Mouse (Mus musculus) ovary, adult 18-20 months (tissue): ENCODE results near the gene Slc35f6.
"Not testable (repeated sequence)": the region's sequence is repeated elsewhere in the genome, so short reads cannot be mapped to it uniquely, and the experiment has no call there.

Source experiments
- DNase-seq: peaks from one replicate; pipeline ENCODE4 v3.0.0; 2022; ENCODE audit warnings: low spot score, mixed read lengths

Gene Slc35f6

DNA sequence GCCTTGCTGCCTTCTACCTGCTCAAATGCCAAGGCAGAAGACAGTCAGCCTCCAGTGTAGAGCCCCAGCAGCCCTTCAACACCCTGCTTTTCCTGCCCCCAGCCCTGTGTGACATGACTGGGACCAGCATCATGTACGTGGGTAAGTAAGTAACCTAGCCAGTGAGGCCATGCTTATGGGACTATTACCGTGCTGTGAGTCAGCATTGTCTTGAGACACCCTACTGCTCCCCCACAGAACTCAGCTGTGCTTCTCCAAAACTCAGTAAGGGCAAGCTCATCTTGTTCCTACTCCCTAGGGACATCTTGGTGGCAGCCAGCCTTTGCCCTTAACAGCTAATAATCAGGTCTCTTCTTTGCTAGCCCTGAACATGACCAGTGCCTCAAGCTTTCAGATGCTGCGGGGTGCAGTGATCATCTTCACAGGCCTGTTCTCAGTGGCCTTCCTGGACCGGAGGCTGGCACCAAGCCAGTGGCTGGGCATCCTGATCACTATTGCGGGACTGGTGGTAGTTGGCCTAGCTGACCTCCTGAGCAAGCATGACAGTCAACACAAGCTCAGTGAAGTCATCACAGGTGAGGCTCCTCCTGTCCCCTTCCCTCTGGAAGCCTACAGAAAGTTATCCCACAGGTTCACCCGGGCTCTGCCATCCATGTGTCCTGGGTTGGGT is 7.9 kb downstream of the Slc35f6 start:
- DNase-seq = no peak

GRCm38 (mm10) chr5:30659042-30659441 is 11.3 kb downstream of the Slc35f6 start:
- DNase-seq = no peak

GRCm38 (mm10) chr5:30660278-30660677 is 12.5 kb downstream of the Slc35f6 start:
- no peak for DNase-seq

- no peak for DNase-seq
These were observed 13.1 kb downstream of the Slc35f6 start for GRCm38 (mm10) chr5:30660813-30661212.

GRCm38 (mm10) chr5:30665360-30665759 is 17.6 kb downstream of the Slc35f6 start:
- no peak for DNase-seq

DNA sequence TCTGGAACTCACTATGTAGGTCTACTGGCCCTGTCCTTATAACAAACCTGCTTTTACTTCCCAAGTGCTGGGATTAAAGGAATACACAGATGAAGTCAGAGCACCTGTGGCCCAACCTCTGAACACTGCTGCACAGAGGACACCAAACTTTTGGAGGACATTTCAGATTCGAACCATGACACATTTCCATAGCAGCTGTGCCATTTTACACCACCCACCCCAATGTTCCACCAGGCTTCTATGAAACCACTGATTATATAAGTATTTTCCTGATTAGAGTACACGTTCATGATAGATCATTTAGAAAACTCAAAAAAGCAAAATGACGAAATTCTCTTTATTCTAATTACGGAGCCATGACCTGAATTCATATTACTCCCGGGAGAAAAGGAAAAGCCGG is 18.2 kb downstream of the Slc35f6 start:
- no peak for DNase-seq

DNA sequence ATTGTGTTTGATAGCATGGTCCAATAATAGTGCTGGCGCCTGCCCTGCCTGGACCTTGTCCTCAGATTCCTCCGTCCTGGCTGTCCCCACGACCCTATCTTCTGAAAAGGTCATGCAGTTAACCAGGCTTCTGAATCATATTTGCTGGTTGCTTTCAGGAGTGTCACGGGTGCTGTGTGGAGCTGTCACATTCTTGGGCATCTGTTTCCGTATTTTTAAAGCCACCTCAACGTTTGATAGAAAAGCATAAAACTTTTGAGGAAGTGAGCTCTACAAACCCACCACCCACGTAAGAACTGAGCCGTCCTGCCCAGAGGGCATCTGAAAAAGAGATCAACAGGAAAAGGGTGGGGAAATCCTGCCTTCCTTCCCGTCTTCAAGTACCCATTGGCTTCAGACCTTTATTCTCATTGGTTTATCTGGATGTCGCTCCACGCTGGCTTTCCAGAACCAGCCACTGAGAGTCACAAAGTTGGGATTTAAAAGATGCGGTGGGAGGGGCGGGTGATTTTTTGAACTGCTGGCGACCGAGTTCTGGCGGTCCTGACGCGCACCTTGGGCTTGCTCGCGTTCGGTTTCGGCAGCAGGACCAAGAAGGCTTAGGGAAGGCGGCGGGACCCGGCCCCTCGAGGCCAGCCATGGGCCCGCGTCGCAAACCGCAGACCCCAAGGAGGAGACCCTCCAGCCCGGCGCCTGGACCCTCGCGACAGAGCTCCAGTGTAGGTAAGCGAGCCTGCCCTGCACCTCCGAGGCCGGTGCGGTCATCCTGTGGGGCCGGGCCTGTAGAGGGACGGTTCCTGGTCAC is 18.9 kb downstream of the Slc35f6 start, which contains the start of gene Cenpa:
TSS of gene Cenpa (plus strand) at position 387 of the 805 bp plus-strand sequence.
- DNase-seq = peak; percentile 89

DNA sequence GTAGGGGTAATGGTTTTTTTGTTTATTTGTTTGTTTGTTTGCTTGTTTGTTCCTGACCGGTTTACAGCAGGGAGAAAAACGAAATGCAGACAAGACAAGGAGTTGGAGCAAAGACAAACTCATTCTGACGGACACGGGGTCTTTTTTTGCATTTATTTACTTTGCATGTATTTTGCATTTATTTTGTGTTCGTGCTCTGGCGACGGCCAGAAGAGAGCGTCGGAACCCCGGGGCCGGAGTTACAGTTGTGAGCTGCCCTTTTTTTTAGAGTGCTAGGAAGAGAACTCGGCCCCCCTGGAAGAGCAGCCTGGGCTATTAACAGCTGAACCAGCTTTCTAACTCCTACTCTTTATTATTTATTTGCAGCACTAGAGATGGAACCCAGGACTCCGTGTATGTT is 19.5 kb downstream of the Slc35f6 start:
- no peak for DNase-seq

DNA sequence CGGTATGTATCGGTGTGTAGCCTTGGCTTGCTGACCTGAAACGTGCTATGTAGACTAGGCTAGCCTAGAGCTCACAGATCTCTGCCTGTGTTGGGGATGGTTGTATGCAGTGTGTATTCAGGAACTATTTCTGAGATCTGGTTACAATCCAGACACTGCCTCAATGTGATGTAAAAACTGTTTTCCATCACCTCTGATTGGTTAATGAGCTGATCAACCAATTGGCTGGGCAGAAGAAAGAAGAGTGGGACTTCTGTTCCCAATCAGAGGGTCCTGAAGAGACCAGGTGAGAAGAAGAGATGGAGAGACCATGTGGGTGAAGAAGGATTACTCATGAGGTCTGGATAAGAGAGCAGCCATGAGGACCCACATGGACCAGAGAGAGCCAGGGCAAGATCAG is 20.0 kb downstream of the Slc35f6 start:
- DNase-seq = no peak

- no peak for DNase-seq
These were observed 21.1 kb downstream of the Slc35f6 start for GRCm38 (mm10) chr5:30668637-30669495.

DNA sequence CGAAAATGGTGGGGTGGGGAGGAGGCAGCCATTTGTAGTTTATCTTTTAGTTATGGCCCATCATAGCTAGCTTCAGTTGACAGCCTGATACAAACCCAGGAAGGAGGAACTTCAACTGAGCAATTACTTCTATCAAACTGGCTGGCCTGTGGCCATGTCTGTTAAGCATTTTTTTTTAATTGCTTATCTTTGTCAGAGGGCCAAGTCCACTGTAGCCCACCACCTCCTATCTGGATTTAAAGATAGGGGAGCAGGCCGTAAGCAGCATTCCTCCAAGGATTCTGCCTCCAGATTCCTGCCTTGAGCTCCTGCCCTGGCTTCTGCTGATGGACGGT is 21.7 kb downstream of the Slc35f6 start:
- DNase-seq = no peak

GRCm38 (mm10) chr5:30670091-30670490 is 22.4 kb downstream of the Slc35f6 start:
- no peak for DNase-seq

DNA sequence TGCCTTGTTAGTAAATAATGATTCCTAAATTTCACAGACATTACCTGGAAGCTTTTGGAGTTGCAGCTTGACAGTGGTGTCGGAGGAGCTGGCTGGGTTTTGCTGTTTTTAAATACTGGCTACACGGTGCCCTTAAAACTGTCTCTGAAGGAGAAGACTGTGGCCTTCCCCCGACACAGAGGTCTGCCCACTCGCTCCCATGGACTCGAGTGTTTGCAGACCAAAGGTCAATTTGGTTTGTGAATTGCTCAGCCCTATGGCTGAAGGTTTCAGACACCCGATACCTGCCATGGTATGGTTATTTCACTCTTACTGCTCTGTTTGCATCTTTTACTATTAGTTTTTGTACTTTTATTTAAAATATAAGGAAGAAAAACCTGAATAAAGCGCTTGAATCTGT is 26.3 kb downstream of the Slc35f6 start:
- DNase-seq = no peak

GRCm38 (mm10) chr5:30676800-30677199 is 29.1 kb downstream of the Slc35f6 start:
- DNase-seq = no peak

- DNase-seq = not testable (repeated sequence)
These were observed 30.3 kb downstream of the Slc35f6 start for GRCm38 (mm10) chr5:30678069-30678468.

DNA sequence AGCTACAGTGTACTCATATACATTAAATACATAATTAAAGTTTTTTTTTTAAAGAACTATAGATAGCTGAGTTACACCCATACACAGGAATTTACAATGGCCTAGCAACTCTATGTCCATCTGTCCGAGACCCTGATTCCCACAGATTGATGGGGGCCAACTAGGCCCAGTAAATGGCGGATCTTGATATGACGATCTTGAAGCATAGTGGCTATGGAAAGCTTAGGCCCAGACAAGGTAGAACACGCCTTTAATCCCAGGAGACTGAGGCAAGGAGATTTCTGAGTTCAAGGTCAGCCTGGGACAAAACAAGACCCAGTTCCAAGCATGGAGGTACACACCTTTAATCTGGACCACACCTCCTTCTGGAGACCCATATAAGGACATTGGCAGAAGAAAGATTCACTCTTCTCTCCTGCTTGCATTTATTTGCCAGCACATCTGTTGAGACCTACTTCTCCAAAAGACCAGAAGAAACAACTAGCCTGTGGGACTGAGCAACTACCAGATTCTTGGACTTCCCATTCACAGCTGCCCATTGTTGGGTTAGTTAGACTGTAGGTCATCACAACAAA is 31.1 kb downstream of the Slc35f6 start:
- DNase-seq = no peak

- DNase-seq = no peak
These were observed 31.9 kb downstream of the Slc35f6 start for GRCm38 (mm10) chr5:30679593-30679992.

DNA sequence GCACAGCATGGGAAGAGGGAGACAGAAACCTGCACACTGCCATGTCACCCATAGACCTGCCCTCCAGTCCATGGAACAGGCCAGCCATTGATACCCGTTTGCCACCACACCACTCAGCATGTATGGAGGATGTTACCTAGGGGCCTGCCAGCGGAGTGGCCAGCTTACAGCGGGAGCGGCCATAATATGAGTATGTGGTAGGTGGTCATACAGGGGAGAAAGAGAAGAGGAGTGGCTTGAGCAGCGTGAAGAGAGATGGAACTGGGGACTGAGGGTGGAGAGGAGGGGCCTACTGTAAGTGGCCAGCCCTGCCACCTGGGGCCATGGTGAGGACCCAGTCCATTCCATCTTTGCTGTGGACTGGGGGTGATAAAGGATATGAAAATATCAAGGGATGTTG is 34.2 kb downstream of the Slc35f6 start:
- DNase-seq = no peak

DNA sequence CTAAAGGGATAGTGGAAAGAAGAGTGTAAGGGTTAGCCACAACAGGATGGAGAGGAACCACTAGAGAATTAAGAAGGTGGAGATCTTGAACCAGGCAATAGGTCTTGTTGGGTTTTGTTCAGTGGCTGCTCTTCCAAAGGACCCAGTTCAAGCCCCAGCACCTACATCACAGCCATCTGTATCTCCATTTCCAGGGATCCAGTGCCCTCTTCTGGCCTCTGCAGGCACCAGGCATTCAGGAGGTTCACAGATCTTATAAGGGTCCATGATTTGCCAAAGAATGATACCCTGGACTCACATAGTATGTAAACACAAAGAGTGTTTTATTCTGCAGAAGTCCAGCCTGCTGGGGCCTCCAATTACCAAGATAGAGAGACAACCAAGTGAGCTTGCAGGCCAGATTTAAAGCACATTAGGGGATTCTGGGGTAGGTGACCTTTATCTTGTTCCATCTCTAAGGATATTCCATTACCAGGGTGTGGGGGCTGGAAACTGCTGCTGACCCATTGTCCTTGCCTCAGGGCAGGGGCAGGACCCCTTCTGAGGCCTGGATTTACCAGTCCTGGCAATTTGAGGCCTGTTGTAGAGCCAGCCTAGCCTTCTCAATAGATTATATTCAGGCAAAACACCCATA is 35.4 kb downstream of the Slc35f6 start:
- no peak for DNase-seq

DNA sequence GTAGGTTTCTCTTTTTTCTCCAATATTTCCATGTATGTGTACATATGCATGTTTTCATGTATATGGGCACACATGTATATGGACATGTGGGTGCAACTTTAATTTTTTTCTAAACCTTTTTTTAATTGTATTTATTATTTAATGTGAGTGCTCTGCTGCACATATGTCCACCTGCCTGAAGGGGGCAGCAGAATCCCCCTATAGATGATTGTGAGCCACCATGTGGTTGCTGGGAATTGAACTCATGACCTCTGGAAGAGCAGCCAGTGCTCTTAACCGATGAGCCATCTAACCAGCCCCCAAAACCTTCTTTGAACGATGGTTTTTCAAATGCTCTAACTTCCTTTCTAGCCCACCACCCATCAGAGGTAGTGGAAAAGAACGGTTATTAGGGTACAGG is 36.3 kb downstream of the Slc35f6 start:
- DNase-seq = no peak

- DNase-seq = no peak
These were observed 39.0 kb downstream of the Slc35f6 start for GRCm38 (mm10) chr5:30686781-30687180.
